In genomic region chr9:112037732-112038131, GRCm38 (mm10) we compare ENCODE assay signal across 16 mouse cellular contexts.
DNase-seq lines count a peak whose midpoint lies in the region; ATAC-seq and TF ChIP-seq lines count a peak whose summit lies in the region.
"Had no signal": no experiment of that assay in that cellular context is flagged by ENCODE, and none has a peak within 500 bp of the region (broad histone marks: within the 10 kb centered on the region; RNA-seq: fewer than 3 reads in every experiment).

No protein-coding gene starts in this region.

- no peaks in the 10 kb centered on the region for H3K4me1 ChIP-seq in embryonic facial prominence, embryonic 14.5 days (ENCODE audit: control insufficient read depth, insufficient read depth, low read length)
- H3K4me1 ChIP-seq in stomach, postnatal 0 days (replicated peaks; ENCODE audit: control insufficient read depth, insufficient read depth) = no peaks in the 10 kb centered on the region
- H3K4me1 ChIP-seq: hindbrain, embryonic 10.5 days; liver, embryonic 12.5 days had no signal

- ATAC-seq in embryonic facial prominence, embryonic 14.5 days (ENCODE audit: low read depth) = peak; percentile 53; the same call in 1 of the 2 replicates
- no peak for ATAC-seq in stomach, postnatal 0 days (ENCODE audit: low FRiP score, low TSS enrichment)
- ATAC-seq: liver, embryonic 12.5 days had no signal

- no peak overlapping the region for H3K4me2 ChIP-seq in embryonic facial prominence, embryonic 14.5 days (ENCODE audit: low read depth, low read length)
- no peak overlapping the region for H3K4me2 ChIP-seq in stomach, postnatal 0 days (replicated peaks; ENCODE audit: low read depth)
- H3K4me2 ChIP-seq: heart, embryonic 11.5 days; liver, embryonic 12.5 days had no signal

- TF ChIP-seq EP300 in stomach, postnatal 0 days (optimal IDR thresholded peaks at IDR 0.05) = no peak

- H3K9ac ChIP-seq in embryonic facial prominence, embryonic 14.5 days (ENCODE audit: low read depth, low read length) = no peak overlapping the region
- H3K9ac ChIP-seq in stomach, postnatal 0 days (ENCODE audit: low read length) = no peak overlapping the region
- H3K9ac ChIP-seq: liver, embryonic 12.5 days had no signal

- no peaks in the 10 kb centered on the region for H3K36me3 ChIP-seq in embryonic facial prominence, embryonic 14.5 days (ENCODE audit: control insufficient read depth, insufficient read depth, low read length)
- H3K36me3 ChIP-seq in stomach, postnatal 0 days (ENCODE audit: control insufficient read depth, insufficient read depth, low read length) = no peaks in the 10 kb centered on the region
- H3K36me3 ChIP-seq: hindbrain, embryonic 10.5 days; liver, embryonic 12.5 days had no signal

- H3K27ac ChIP-seq in embryonic facial prominence, embryonic 14.5 days (replicated peaks; ENCODE audit: low read depth, low read length) = no peak overlapping the region
- no peak overlapping the region for H3K27ac ChIP-seq in stomach, postnatal 0 days (replicated peaks)
- H3K27ac ChIP-seq: gastrocnemius, adult 2 months; hindbrain, embryonic 10.5 days; liver, embryonic 12.5 days had no signal

- TF ChIP-seq CTCF in stomach, postnatal 0 days (IDR thresholded peaks at IDR 0.05; ENCODE audit: low read depth) = no peak

- H3K27me3 ChIP-seq in embryonic facial prominence, embryonic 14.5 days (replicated peaks; ENCODE audit: control insufficient read depth, insufficient read depth, low read length) = no peaks in the 10 kb centered on the region
- no peaks in the 10 kb centered on the region for H3K27me3 ChIP-seq in stomach, postnatal 0 days (ENCODE audit: control insufficient read depth, insufficient read depth, low read length)
- H3K27me3 ChIP-seq: liver, embryonic 12.5 days had no signal

- no peak overlapping the region for H3K4me3 ChIP-seq in embryonic facial prominence, embryonic 14.5 days (ENCODE audit: low read depth, low read length)
- H3K4me3 ChIP-seq in stomach, postnatal 0 days (ENCODE audit: low read depth, low read length) = no peak overlapping the region
- H3K4me3 ChIP-seq: gastrocnemius, adult 2 months; hindbrain, embryonic 10.5 days; liver, embryonic 12.5 days had no signal

- WGBS in embryonic facial prominence, embryonic 14.5 days = 40% methylated on average over 9 of the region's 9 CpGs
- 43% methylated on average over 9 of the region's 9 CpGs for WGBS in stomach, postnatal 0 days

- DNase-seq in adrenal gland, postnatal 25 days = peak; percentile 1
- no peak for DNase-seq in adrenal gland, adult (ENCODE audit: inconsistent age in 2 of 2, low spot score in 1 of 2)
- DNase-seq in layer of hippocampus, postnatal 10 days (ENCODE audit: low spot score in 2 of 2) = peak; percentile 45 to 46
- DNase-seq in layer of hippocampus, adult 8-10 months (ENCODE audit: low spot score in 2 of 2) = no peak
- peak; percentile 69 for DNase-seq in embryonic facial prominence, embryonic 14.5 days (ENCODE audit: low spot score)
- peak; percentile 15 for DNase-seq in mesoderm, embryonic 11.5 days (ENCODE audit: low read depth, low spot score)
- no peak for DNase-seq in T-cell, adult 2 months (ENCODE audit: low spot score)
- no peak for DNase-seq in stomach, postnatal 0 days (ENCODE audit: low spot score)
- DNase-seq: adrenal gland, postnatal 36 days; cerebellum, adult 11 months; gastrocnemius, adult 2 months; kidney, adult 8-10 months; lung, postnatal 10 days had no signal

- H3K9me3 ChIP-seq in embryonic facial prominence, embryonic 14.5 days (ENCODE audit: control insufficient read depth, low read length) = no peaks in the 10 kb centered on the region
- no peaks in the 10 kb centered on the region for H3K9me3 ChIP-seq in stomach, postnatal 0 days (ENCODE audit: control insufficient read depth, low read length)
- H3K9me3 ChIP-seq: hindbrain, embryonic 10.5 days; liver, embryonic 12.5 days had no signal

Comparison
In these comparisons a context has a peak if more than half of its experiments do, and no peak if none do; other contexts are left out.
1. DNase-seq: peak in adrenal gland, postnatal 25 days (single experiment), layer of hippocampus, postnatal 10 days (2 of 2), embryonic facial prominence, embryonic 14.5 days (single experiment) and mesoderm, embryonic 11.5 days (single experiment); none in adrenal gland, adult (0 of 2), layer of hippocampus, adult 8-10 months (0 of 2), T-cell, adult 2 months (single experiment) and stomach, postnatal 0 days (single experiment).